Mouse (Mus musculus) neural tube, embryonic 13.5 days (tissue): ENCODE measurements around the gene Dnah9. TPM values are rescaled to one million over a fixed set of nuclear protein-coding genes. Genes with fewer than 3 reads are reported as not detected.

Experiments used
- ATAC-seq: fragments of 200-750 bp; cut with Nextera tagmentation; 2 replicates; pipeline ENCODE4 v1.8.0; 2017; ENCODE audit warnings: low read depth, mild to moderate bottlenecking, moderate TSS enrichment, moderate library complexity
- H3K27ac ChIP-seq: fragments of 300-500 bp; sonication (generic); replicated peaks from 2 replicates; pipeline ENCODE4 v1.5.1; 2015; ENCODE audit warnings: moderate library complexity, mild to moderate bottlenecking, inconsistent platforms
- H3K27me3 ChIP-seq: fragments of 300-500 bp; sonication (generic); 2 replicates; pipeline ENCODE4 v1.6.1; 2015; ENCODE audit warnings: mild to moderate bottlenecking, inconsistent platforms
- H3K36me3 ChIP-seq: fragments of 300-500 bp; sonication (generic); 2 replicates; pipeline ENCODE4 v1.6.1; 2015; ENCODE audit warnings: mild to moderate bottlenecking, inconsistent platforms
- H3K4me1 ChIP-seq: fragments of 300-500 bp; sonication (generic); replicated peaks from 2 replicates; pipeline ENCODE4 v1.6.1; 2015; ENCODE audit warnings: inconsistent platforms
- H3K4me2 ChIP-seq: fragments of 300-500 bp; sonication (generic); 2 replicates; pipeline ENCODE4 v1.6.1; 2015; ENCODE audit warnings: inconsistent platforms, mild to moderate bottlenecking, moderate library complexity
- H3K4me3 ChIP-seq: fragments of 300-500 bp; sonication (generic); 2 replicates; pipeline ENCODE4 v1.5.1; 2015; ENCODE audit warnings: mild to moderate bottlenecking, inconsistent platforms
- H3K9ac ChIP-seq: fragments of 300-500 bp; sonication (generic); 2 replicates; pipeline ENCODE4 v1.6.1; 2015; ENCODE audit warnings: moderate library complexity, mild to moderate bottlenecking, inconsistent platforms
- H3K9me3 ChIP-seq: fragments of 300-500 bp; sonication (generic); 2 replicates; pipeline ENCODE4 v1.6.1; 2016; ENCODE audit warnings: inconsistent platforms
- WGBS: fragments of 180-500 bp; shearing (Covaris S2); methylation state at CpG from one replicate; pipeline ENCODE4 v1.1.7; 2015; 5-methylcytosine and 5-hydroxymethylcytosine counted together
- polyA plus RNA-seq: library from polyadenylated mRNA; unstranded; fragments of >200 nt; fragmentation: Nextera tagmentation; extraction: Ambion mirVana; gene quantifications from 2 replicates; pipeline ENCODE4 v1.2.1, GENCODE M21; 2015

Dnah9 gene
- polyA plus RNA-seq, 1 experiment from 2014 or later = 1.9 TPM

GRCm38 (mm10) chr11:65786160-65786559 is 382.2 kb downstream of the Dnah9 start:
- Histone ChIP-seq H3K36me3 (no peaks in the 10 kb centered on the region), H3K9me3 (no peaks in the 10 kb centered on the region), H3K9ac (peak overlapping the region; percentile 99; the same call in 1 of the 2 replicates), H3K4me3 (0 out of 2 replicates have a peak overlapping the region, but pooled peaks have one; percentile 99), H3K4me1 (peaks cover 20% of the 10 kb centered on the region), H3K27me3 (no peaks in the 10 kb centered on the region), H3K4me2 (peak overlapping the region; percentile 76), H3K27ac (no peak overlapping the region)
- 91% methylated on average over 2 of the region's 2 CpGs for WGBS
- no peak for ATAC-seq

- H3K4me1 ChIP-seq = peaks cover 25% of the 10 kb centered on the region
- 91% methylated on average over 3 of the region's 3 CpGs for WGBS
- no peaks in the 10 kb centered on the region for H3K27me3 ChIP-seq
- no peak overlapping the region for H3K4me2 ChIP-seq
- no peak for ATAC-seq
- H3K36me3 ChIP-seq = peaks cover 15% of the 10 kb centered on the region
- H3K27ac ChIP-seq = no peak overlapping the region
- H3K9me3 ChIP-seq = no peaks in the 10 kb centered on the region
- H3K9ac ChIP-seq = no peak overlapping the region
- H3K4me3 ChIP-seq = no peak overlapping the region
These were observed 386.8 kb downstream of the Dnah9 start for GRCm38 (mm10) chr11:65781596-65781995.
